Mouse (Mus musculus): Measurements from ENCODE around the gene Hdhd5.

The Hdhd5 gene

DNA sequence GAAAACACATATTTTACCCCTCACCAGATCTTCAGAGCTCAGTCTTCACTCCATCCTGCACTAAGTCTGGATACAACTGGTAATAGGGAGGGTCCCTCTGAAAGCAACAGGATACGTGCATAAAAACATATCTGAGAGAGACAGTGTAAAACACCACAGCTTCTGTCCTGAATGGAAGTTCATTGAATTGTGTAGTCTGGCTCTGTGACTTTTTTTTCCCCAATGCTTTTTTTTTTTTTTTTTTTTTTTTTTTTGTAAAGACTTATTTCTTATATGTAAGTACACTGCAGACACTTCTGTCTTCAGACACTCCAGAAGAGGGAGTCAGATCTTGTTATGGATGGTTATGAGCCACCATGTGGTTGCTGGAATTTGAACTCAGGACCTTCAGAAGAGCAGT lies 1.5 kb upstream of the Hdhd5 start:
- DNase-seq (ENCODE audit: low read depth, low spot score), result no peak

DNA sequence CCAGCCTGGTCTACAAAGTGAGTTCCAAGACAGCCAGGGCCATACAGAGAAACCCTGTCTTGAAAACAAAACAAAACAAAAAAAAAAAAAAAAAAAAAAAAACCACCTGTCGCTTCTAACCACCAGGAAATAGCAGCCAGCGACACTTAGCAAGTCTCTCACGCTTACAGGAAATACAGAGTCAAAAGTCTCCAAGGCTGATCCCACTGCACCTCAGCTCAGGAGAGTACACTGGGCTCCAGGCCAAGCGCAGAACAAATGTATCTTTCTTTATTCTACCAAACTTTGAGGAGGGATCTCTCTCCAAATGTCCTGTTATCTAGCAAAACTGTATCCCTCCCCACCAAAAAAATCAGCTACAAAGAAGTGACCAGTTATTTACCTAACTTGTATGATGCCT lies 2.0 kb downstream of the Hdhd5 start:
- no peak for DNase-seq (ENCODE audit: low read depth, low spot score)

DNA sequence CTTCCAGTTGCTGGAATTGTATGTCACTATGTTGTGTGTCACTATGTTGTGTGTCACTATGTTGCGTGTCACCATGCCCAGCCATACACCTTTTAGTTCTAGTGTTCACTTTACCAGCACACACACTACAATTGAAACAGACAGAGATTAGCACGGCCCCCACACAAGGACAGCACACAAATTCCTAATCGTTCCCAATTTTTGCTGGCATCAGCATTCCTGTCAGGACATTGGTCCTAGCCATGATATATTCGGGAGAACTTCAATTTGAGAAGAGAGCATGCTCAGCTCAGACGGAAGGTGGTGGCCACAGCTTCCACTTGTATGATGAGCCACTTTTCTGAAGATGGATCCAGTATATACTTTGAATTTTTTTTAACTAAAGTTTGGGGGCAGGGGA lies 6.3 kb downstream of the Hdhd5 start:
- no peak for DNase-seq (ENCODE audit: low read depth, low spot score)

DNA sequence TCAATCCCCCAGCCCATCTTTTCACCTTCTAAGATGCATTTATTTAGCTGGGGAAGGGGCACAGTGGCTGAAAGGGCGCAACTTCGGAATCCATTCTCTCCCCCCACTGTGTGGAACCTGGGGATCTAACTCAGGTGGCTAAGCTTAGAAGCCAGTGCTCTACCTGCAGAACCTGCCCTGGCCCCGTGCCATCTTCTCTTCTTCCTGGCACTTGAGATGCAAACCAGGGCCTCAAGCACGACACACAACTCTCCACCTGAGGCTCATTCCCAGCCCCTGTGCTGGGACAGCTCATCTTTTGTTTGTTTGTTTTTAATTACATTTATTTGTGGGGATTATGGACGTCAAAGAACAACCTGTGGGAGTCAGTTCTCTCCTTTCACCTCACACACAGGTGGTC lies 11.5 kb downstream of the Hdhd5 start:
- no peak for DNase-seq (ENCODE audit: low read depth, low spot score)

DNA sequence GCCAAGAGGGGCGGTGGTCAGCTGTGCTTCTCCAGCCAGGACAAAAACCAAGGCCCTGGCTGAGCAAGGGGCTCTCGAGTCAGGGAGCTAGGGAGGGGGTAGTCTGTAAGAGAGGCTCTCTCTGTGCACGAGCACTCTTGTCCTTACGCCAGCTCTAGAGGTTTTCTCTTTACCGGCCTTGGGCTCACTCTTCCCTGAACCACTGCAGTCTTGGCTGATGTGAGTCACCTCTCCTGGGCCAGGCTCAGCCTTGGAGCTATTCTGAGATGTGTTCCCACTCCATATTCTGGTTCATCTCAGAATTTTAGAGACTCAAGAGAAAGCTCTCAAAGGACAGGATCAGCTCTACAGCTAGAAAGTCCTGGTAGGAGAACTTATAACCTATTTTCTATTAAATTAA lies 13.8 kb downstream of the Hdhd5 start:
- DNase-seq (ENCODE audit: low read depth, low spot score), result no peak

DNA sequence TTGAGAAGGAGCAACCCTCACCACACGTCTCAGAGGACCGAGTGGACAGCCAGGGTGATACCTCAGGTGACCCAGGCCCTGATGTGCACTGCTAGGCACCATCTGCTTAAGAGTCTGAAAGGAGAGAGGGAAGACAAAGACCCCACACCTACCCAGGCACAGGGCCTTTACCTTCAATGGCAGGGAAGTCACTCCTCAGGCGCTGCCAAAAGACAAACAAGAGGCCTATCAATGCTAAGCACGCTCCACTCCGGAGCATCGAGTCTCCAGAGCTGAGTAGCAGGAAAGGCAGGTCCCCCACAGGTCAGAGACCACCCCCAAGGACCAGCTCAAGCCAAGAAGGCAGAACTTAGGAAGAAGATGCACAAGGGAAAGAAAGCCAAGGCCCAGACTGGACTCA lies 14.2 kb downstream of the Hdhd5 start:
- DNase-seq (ENCODE audit: low read depth, low spot score), result no peak

DNA sequence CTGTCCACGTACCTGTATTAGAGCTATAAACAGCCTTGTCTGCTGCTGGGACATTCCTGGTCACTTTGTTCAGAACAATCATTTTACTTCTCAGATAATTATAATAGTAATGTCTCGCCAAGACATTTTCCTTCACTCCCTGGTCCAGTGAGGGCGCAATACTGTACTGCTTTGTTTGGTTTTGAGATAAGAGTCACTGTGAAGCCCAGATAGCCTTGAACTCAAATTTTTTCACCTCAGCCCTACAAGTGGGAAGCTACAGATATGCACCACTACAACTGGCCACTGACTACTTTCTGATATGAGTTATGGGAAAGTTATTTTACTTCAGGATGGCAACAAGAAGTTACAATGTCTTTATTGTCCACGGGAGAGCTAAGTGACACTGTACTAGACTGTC lies 14.7 kb downstream of the Hdhd5 start:
- DNase-seq (ENCODE audit: low read depth, low spot score), result no peak

DNA sequence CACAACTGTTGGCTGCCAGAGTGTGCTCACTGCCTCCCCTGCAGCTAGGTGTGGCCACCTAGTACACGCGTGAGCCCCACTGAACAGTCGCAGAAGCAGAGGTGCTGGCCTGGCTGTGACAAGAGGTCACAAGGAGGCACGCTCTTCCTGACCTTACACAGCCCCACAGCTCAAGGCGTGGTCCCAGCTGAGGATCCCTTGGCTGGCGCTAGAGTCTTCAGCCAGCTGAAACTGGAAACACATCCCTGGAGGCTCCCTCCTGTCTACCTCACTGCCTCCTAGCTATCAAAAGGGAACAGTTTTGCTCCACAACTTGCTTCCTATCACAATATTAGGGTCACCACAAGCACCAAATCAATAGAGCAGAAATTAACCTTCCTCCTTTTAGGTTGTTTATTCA lies 19.9 kb downstream of the Hdhd5 start:
- no peak for DNase-seq (ENCODE audit: low read depth, low spot score)

DNA sequence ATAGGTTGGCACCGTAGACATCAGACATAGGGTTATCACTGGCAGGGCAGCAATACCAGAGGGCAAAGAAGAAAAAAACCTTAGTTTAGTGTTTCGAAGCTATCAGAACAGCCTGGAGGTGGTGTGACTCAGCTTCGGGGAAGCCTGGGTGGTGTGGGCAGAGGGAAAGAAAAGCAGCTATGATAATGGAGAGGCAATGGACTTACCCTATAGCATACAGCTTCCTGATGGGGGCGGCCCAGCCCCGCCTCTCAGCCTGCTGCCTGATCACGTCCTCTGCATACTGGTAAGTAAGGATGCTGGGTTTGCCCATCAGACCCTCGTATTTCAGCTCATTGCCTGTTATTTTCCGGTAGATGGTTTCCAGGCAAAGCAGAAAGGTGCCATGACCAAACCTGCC lies 20.7 kb downstream of the Hdhd5 start:
- DNase-seq (ENCODE audit: low read depth, low spot score), result no peak

DNA sequence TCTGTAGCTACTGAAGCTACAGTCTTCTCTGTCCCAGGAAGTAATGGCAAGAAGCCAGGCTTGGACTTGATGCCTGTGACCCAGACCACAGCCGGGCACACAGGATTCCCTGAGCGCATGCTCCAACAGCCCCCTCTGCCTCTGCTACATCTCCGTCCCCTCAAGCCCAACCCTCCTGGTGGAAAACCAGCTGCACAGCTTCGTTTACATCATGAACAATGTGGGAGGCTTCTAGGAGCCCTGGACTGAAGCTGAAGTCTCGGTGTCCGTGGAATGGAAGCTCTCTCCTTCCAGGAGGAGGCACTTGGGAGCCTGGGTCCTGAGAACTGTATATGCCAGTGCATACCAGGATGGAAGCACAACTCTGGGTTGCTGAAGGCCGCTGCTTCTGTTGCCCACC lies 21.1 kb downstream of the Hdhd5 start:
- no peak for DNase-seq (ENCODE audit: low read depth, low spot score)

DNA sequence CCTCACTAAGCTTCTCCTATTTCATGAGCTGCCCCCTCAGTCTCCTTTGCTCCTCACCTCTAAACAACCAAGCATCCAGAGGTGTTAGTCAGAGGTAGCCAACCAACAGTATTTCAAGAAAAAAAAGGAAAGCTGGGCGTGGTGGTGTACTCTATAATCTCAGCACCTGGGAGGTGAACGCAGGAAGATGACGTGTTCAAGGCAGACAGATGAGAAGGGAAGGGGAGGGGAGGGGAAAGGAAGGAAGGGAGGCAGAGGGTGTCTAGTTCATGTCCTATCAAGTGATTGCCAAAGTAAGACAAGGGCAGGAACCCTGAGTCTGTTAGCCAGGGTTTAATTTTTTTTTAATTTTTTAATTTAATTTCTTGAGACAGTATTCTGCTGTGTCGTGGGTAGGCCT lies 22.5 kb downstream of the Hdhd5 start:
- DNase-seq (ENCODE audit: low read depth, low spot score), result no peak

DNA sequence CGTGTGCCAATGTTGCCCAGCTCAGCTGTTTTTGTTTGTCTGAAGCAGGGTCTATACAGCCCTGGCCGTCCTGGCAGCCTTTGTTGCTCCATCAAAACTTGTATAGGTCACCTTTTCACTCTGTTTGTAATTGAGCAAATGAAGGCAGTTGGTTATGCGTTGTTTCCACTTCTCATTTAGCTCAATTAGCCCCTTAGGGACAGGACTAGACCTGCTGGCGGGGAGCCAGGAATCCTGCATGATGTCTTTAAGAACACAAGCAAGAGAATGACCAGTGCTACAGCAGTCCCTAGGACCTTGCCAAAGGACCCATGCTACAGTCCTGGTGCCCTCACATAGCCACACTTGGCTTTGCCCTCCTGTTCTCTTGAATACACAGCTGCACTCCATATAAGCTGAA lies 25.6 kb downstream of the Hdhd5 start:
- no peak for DNase-seq (ENCODE audit: low read depth, low spot score)

DNA sequence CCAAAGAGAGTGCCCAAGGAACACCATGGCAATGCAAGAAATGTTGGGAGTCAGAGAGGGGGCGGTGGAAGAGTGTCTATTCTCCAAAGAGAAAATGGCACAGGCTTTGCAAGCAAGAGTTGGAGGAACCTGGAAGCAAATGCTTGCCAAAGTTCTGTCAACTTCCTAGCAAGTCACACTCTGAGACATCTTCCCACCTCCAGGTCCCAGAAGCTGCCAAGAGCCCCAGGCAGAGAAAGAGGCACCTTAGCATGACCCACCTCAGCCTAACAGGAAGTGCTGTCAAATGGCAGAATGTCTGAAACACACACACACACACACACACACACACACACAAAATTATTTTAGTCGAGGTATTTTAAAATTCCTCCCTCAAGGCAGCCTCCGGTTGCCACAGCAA lies 27.1 kb downstream of the Hdhd5 start:
- DNase-seq (ENCODE audit: low read depth, low spot score), result no peak

DNA sequence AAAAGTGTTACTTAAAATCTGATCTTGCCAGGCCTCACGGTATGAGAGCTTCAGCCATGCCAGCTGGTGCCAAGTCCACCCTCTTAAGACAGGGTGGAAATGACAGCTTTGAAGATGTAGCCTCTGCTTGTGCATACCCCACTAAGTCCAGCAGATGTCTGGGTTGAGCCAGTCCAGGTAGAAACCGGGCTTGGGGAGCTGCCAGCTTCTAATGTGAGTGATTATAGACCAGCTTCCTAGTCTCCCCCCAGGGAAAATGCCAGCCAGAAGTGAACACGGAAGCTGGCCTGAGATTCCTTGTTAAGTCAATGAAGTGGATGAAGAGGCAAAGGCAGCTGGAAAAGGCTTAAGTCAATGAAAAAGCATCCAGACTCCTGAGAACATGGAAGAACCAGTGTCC lies 34.6 kb downstream of the Hdhd5 start:
- DNase-seq (ENCODE audit: low read depth, low spot score), result no peak

DNA sequence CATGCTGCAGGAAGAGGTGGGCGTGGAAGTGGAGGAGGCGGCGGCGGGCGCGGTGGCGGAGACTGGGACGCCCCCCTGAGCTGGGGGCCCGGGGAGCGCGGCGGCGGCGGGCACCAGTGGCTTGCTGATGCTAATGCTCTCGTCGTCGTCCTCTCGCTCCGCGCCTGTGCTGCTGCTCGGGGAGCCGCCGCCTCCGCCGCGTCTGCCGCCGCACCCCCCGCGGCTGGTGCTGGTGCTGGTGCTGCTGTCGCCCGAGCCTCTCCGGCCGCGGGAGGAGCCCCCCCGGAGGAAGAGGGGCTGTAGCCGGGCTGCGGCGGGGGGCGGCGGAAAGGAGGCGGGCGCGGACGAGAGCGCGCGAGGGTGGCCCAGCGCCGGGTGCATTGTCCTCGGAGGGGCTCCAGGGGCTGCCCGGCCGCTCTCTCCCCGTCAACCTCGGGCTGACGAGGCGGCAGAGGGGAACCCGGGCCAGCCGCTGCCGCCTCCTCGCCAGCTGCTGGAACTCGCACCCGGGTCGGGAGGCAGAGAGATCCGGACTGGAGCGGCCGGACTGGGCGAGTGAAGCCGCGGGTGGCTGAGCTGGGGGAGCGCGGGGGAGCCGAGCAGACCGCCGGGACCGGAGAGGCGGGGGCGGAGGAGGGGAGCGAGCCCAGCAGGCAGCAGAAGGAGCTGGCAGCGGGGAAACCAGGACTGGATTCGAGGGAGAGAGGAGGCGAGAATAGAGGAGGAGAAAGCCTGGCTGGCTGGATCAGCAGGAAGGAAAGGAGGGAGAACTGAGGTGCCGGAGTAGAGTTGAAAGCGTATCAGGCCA lies 37.5 kb downstream of the Hdhd5 start, which contains the start of gene Tmem121b:
Tmem121b (minus strand) TSS at position 434 of the 808 bp plus-strand sequence.
- no peak for DNase-seq (ENCODE audit: low read depth, low spot score)

DNA sequence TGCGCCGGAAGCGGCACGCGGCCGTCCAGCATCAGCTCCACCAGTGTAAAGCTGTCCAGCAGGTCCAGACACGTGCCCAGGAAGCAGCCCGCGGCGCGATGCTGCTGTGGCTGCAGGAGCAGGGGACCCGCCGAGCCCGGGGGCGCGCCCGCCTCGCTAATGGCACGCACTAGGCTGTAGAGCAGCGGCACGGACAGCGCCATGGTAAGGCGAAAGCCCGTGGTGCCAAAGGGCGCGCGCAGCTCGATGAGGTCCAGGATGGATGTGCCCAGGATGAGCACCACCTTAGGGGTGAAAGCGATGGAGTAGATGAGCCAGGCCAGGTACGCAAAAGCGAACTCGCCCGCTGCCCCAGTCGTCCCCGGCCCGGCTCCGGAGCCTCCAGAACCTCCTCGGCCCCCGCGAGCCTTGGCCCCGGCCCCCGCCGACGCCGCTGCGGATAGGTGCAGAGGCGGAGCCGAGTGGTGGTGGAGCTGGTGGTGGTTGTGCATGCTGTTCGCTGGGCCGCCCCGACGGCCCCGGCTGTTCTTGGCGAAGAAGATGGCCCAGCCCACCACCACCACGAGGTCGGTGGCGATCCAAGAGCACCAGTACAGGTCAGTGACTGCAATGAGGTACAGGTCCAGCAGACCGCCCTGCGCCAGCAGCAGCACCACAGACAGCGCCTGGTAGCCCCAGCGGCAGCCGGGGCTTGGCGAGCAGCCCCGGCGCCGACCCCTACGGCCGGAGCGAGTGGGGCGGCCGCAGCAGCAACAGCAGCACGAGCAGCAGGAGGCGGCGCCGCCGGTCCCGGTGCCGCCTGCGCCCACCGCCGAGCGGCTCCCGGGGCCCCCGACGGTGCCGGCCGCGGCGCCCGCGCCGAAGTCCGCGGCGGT lies 38.4 kb downstream of the Hdhd5 start:
- DNase-seq (ENCODE audit: low read depth, low spot score), result no peak

DNA sequence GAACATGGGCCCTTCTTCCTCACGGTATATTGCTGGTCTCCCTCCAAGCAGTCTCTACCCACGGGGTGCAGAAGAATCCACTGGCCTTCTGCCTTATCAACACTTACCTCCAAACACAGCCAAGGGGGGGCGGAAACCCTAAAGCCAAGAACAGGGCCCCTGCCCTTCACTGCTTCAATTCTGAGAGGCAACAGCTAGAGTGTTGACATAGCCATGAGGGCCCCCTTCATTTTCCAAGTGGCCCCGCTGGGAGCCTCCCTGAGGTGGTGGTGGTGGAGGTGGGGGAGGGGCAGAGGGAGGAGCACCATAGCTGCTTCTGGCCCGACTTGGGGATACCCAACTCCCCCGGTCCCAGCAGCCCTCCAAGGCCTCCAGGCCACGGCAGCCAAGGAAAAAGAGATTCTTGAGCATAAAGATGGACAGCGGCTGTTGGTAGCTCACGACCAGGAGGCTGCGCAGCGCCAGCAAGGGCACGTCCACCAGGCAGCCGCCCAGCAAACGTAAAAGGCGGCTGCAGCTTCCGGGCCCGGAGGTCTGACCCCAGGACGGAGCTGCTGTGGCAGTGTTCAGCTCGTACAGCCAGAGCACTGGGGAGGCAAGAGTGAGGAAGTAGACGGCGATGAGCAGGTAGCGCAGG lies 39.1 kb downstream of the Hdhd5 start:
- no peak for DNase-seq (ENCODE audit: low read depth, low spot score)

DNA sequence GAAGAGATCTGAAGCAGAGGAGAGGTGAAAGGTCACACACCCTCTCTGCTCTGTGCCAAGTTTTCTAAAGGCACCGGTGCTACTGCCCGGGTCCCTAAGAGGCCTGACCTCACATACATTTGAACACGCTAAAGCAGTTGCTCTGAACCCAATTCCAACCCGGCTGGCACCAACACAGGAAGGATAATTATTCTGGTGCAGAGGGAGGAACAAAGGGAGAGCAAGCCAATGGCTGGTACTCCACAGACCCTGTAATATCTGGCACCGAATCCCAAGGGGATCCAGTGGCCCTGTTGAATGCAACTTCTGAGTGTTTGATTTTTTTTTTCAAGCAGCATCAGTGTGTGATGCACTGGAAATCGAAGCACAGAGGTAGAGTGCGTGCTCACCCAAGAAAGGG lies 40.1 kb downstream of the Hdhd5 start:
- DNase-seq (ENCODE audit: low read depth, low spot score), result no peak

DNA sequence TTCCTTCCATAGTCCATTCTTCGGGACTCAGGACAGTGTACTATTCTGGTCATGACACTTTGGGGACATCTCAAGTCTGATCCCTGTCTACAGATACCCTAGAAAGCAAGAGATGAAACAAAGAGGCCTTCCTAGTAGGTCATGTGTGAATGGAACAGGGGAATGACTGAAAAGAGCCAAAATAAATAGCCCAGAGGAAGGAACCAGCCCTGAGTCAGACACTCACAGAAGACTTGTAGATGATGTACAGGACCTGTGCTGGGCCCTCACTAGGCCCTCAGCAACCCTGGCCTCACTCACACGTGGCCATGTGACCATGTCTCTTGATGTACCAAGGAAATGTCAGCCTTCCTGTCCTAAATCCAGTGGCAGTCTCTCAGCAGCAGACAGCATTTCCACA lies 41.7 kb downstream of the Hdhd5 start:
- DNase-seq (ENCODE audit: low read depth, low spot score), result no peak

DNA sequence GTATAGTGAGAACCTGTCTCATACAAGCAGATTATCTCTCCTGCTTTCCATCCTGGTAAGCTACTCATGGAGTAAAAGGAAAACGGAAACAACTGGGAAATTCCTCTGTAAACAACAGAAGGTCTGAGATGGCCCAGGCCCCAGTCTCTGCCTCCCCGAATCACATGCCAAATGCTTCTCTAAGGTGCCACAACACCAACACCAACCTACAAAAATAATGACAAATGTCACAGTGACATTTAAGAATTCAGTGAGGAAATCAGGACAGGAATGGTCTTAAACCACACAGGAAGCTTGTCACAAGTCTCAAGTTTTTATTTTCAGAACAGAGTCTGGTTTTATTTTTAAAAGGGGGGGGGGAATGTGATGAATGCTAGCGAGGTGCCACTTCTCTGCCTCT lies 42.5 kb downstream of the Hdhd5 start:
- no peak for DNase-seq (ENCODE audit: low read depth, low spot score)

DNA sequence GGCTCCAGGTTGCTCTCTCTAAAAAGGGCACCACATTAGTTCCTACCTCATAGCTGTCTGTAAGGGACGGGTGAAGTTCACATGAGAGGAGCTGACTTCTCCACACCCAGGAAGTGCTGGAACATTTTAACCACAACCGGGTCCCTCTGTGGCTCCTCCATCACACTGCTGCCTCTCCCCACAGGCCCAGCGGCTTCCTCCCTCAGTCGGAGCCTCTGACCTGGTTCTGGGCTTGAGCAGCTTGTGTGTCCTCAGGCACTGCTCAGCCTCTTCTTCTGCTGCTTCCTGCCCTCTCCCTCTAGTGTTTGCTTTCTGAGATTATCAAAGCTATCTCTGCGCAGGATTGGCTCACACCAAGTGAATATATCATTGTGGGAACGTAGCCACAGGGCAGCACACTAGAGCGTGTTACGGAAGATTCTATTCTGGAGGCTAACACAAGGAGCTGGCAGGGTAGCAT lies 45.0 kb downstream of the Hdhd5 start:
- DNase-seq (ENCODE audit: low read depth, low spot score), result no peak

DNA sequence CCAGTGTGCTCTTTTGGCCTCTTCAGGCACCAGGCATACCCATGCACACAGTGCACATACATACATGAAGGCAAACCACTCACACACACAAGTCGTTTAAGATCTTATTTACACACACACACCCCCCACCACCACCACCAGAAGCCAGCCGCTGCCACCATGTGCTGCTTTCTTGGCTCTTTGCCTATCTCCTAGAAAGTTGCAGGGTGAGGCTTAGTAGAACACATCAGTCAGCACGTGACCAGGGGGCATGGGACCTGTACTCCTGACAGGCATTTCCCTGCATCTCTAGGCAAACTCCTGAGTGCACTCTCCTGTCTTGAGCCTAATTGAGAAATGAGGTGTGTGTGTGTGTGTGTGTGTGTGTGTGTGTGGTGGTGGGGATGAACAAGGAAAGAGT lies 46.1 kb downstream of the Hdhd5 start:
- DNase-seq (ENCODE audit: low read depth, low spot score), result no peak
